Mouse (Mus musculus) limb, embryonic 12.5 days (tissue): ENCODE data around the gene Tcam1. TPM values are rescaled to one million over a fixed set of nuclear protein-coding genes. Genes with fewer than 3 reads are reported as not detected.

Source experiments
- ATAC-seq: fragments of 200-750 bp; cut with Nextera tagmentation; 2 replicates; pipeline ENCODE4 v1.8.0; 2017; ENCODE audit warnings: low read depth, moderate TSS enrichment; ENCODE audit not compliant: insufficient number of reproducible peaks, insufficient read depth, low FRiP score, low TSS enrichment
- H3K27ac ChIP-seq: fragments of 300-500 bp; sonication (generic); 2 replicates; pipeline ENCODE4 v1.5.1; 2016; ENCODE audit warnings: mild to moderate bottlenecking, moderate library complexity
- H3K27me3 ChIP-seq: fragments of 300-500 bp; sonication (generic); 2 replicates; pipeline ENCODE4 v1.6.1; 2016; ENCODE audit warnings: mild to moderate bottlenecking, moderate library complexity
- H3K36me3 ChIP-seq: fragments of 300-500 bp; sonication (generic); 2 replicates; pipeline ENCODE4 v1.6.1; 2016; ENCODE audit warnings: mild to moderate bottlenecking, moderate library complexity
- H3K4me1 ChIP-seq: fragments of 300-500 bp; sonication (generic); replicated peaks from 2 replicates; pipeline ENCODE4 v1.6.1; 2016
- H3K4me2 ChIP-seq: fragments of 300-500 bp; sonication (generic); 2 replicates; pipeline ENCODE4 v1.6.1; 2016; ENCODE audit warnings: mild to moderate bottlenecking, moderate library complexity
- H3K4me3 ChIP-seq: fragments of 300-500 bp; sonication (generic); replicated peaks from 2 replicates; pipeline ENCODE4 v1.5.1; 2016; ENCODE audit warnings: mild to moderate bottlenecking
- H3K9ac ChIP-seq: fragments of 300-500 bp; sonication (generic); replicated peaks from 2 replicates; pipeline ENCODE4 v1.6.1; 2016; ENCODE audit warnings: mild to moderate bottlenecking, moderate library complexity
- H3K9me3 ChIP-seq: fragments of 300-500 bp; sonication (generic); 2 replicates; pipeline ENCODE4 v1.6.1; 2016; ENCODE audit warnings: mild to moderate bottlenecking, moderate library complexity
- WGBS: fragments of 180-500 bp; shearing (Covaris S2); methylation state at CpG from one replicate; pipeline ENCODE4 v1.1.7; 2016; 5-methylcytosine and 5-hydroxymethylcytosine counted together
- polyA plus RNA-seq: library from polyadenylated mRNA; unstranded; fragments of >200 nt; fragmentation: Nextera tagmentation; extraction: Ambion mirVana; gene quantifications from 2 replicates; pipeline ENCODE4 v1.2.1, GENCODE M21; 2016

Tcam1 gene
- polyA plus RNA-seq, 1 experiment from 2014 or later, result 0.30 TPM

- Histone ChIP-seq H3K27me3 (peaks cover 6% of the 10 kb centered on the region; the same call in 1 of the 2 replicates), H3K9ac (no peak overlapping the region), H3K4me3 (peak overlapping the region; percentile 99; the same call in 1 of the 2 replicates), H3K4me1 (peaks cover 51% of the 10 kb centered on the region), H3K9me3 (no peaks in the 10 kb centered on the region), H3K36me3 (no peaks in the 10 kb centered on the region; the same call in 1 of the 2 replicates), H3K27ac (no peak overlapping the region), H3K4me2 (peak overlapping the region; percentile 71)
- no peak for ATAC-seq
- WGBS, result 95% methylated on average over 6 of the region's 6 CpGs
Measured at GRCm38 (mm10) chr11:106273811-106274210, 2.7 kb upstream of the Tcam1 start.

DNA sequence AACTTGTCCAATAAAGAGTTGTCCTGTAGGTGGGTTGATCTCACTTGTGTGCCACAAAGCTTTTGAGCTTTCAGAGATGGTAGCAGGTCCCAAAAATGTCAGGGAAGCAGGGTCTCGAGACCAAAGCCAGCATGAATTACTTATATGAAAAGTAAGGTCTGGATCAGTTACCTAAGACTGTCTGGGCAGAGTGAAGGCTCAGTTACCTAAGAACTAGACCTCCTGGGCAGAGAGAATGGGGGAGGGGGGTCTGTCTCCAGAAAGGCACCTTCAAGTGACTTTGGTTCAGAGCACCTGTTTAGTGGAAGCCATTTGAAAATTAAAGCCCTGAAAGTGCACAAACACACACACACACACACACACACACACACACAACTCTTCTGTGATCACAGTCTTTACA is 2.1 kb upstream of the Tcam1 start:
- Histone ChIP-seq H3K27me3 (peaks cover 6% of the 10 kb centered on the region; the same call in 1 of the 2 replicates), H3K4me1 (peaks cover 46% of the 10 kb centered on the region), H3K36me3 (no peaks in the 10 kb centered on the region; the same call in 1 of the 2 replicates), H3K27ac (peak overlapping the region; percentile 36), H3K9ac (no peak overlapping the region; the same call in 1 of the 2 replicates), H3K4me3 (no peak overlapping the region), H3K4me2 (no peak overlapping the region), H3K9me3 (no peaks in the 10 kb centered on the region)
- 83% methylated on average over 1 of the region's 1 CpGs for WGBS
- no peak for ATAC-seq

- no peak overlapping the region for H3K4me2 ChIP-seq
- peaks cover 6% of the 10 kb centered on the region; the same call in 1 of the 2 replicates for H3K27me3 ChIP-seq
- WGBS, result 51% methylated on average over 7 of the region's 7 CpGs
- H3K4me1 ChIP-seq, result peaks cover 42% of the 10 kb centered on the region
- H3K4me3 ChIP-seq, result no peak overlapping the region
- ATAC-seq, result no peak
- H3K9ac ChIP-seq, result no peak overlapping the region; the same call in 1 of the 2 replicates
- no peaks in the 10 kb centered on the region for H3K9me3 ChIP-seq
- no peaks in the 10 kb centered on the region; the same call in 1 of the 2 replicates for H3K36me3 ChIP-seq
- H3K27ac ChIP-seq, result peak overlapping the region; percentile 36; the same call in 1 of the 2 replicates
Measured at GRCm38 (mm10) chr11:106274971-106275411, 1.5 kb upstream of the Tcam1 start.

- Histone ChIP-seq H3K9ac (no peak overlapping the region), H3K4me2 (no peak overlapping the region), H3K27ac (no peak overlapping the region), H3K4me3 (no peak overlapping the region), H3K4me1 (no peaks in the 10 kb centered on the region), H3K36me3 (no peaks in the 10 kb centered on the region), H3K27me3 (peaks cover 3% of the 10 kb centered on the region; the same call in 1 of the 2 replicates), H3K9me3 (no peaks in the 10 kb centered on the region)
- WGBS, result 87% methylated on average over 6 of the region's 6 CpGs
- no peak for ATAC-seq
Measured at GRCm38 (mm10) chr11:106282452-106282851, 6.0 kb downstream of the Tcam1 start.

DNA sequence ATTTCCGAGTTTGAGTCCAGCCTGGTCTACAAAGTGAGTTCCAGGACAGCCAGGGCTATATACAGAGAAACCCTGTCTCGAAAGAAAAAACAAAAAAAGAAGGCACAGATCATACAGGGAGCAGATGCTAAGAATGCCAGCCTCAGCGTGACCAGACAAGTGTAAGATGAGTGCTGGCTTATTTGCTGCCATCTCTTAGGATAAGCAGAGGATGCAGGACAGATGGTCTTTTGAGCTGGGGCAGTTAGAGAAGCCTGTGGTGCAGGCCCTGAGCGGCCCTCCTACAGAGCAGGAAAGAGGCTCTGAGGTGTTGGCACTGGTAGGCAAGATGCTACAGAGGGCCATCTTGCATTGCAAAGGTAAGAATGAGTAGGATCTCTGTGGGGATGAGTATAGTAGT is 6.9 kb downstream of the Tcam1 start:
- Histone ChIP-seq H3K9ac (no peak overlapping the region), H3K36me3 (no peaks in the 10 kb centered on the region), H3K4me2 (no peak overlapping the region), H3K4me1 (no peaks in the 10 kb centered on the region), H3K27me3 (peaks cover 2% of the 10 kb centered on the region; the same call in 1 of the 2 replicates), H3K4me3 (no peak overlapping the region), H3K27ac (no peak overlapping the region), H3K9me3 (no peaks in the 10 kb centered on the region)
- WGBS, result 78% methylated on average over 4 of the region's 4 CpGs
- ATAC-seq, result no peak

GRCm38 (mm10) chr11:106284126-106284525 is 7.7 kb downstream of the Tcam1 start:
- Histone ChIP-seq H3K9me3 (no peaks in the 10 kb centered on the region), H3K4me2 (no peak overlapping the region), H3K9ac (no peak overlapping the region), H3K4me3 (no peak overlapping the region), H3K27me3 (no peaks in the 10 kb centered on the region), H3K4me1 (no peaks in the 10 kb centered on the region), H3K27ac (no peak overlapping the region), H3K36me3 (no peaks in the 10 kb centered on the region)
- ATAC-seq, result no peak
- WGBS, result 80% methylated on average over 8 of the region's 8 CpGs

DNA sequence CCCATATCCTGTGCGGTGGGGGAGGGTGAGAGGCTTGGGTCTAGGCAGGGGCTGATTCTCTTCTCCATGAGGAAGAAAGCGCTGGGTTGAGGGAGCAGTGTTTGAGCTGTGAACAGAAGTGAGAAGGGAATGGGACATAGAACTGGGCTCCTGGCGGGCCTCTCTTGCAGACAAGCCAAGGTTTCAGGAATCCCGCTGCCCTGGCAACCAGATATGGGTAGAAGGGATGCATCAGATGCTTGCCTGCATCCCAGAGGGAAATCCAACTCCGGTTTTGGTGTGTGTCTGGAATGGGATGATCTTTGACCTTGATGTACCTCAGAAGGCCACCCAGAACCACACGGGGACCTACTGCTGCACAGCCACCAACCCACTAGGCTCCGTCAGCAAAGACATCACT is 9.7 kb downstream of the Tcam1 start:
- no peaks in the 10 kb centered on the region for H3K27me3 ChIP-seq

DNA sequence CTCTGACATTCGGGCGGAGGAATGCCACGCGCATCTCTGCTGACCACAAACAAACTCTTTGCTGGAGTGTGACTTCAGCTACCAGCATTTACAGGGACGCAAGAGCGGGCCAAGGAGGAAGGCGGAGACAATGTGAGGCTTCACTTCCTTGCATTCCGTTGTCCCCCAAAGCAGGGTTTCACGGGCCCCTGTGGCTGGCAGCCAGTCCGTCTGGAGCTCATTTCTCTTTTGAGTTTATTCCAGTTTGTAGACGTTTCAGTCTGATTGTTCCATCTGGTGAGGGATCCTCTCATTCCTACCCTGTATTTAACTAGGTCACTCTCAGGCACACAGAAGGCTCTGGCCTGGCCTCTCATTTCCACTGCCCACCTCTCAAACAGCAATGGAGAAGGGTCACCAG is 10.5 kb downstream of the Tcam1 start:
- Histone ChIP-seq H3K27ac (no peak overlapping the region), H3K9me3 (no peaks in the 10 kb centered on the region), H3K9ac (no peak overlapping the region), H3K4me1 (no peaks in the 10 kb centered on the region), H3K27me3 (no peaks in the 10 kb centered on the region), H3K4me3 (no peak overlapping the region), H3K36me3 (no peaks in the 10 kb centered on the region), H3K4me2 (no peak overlapping the region)
- WGBS, result 67% methylated on average over 11 of the region's 11 CpGs
- no peak for ATAC-seq

More for the DNA sequence above, 9.7 kb downstream of the Tcam1 start:
- 89% methylated on average over 7 of the region's 7 CpGs for WGBS
- no peaks in the 10 kb centered on the region for H3K9me3 ChIP-seq
- no peak overlapping the region for H3K4me2 ChIP-seq
- H3K27ac ChIP-seq, result no peak overlapping the region
- H3K36me3 ChIP-seq, result no peaks in the 10 kb centered on the region
- no peak for ATAC-seq
- H3K9ac ChIP-seq, result no peak overlapping the region
- H3K4me1 ChIP-seq, result no peaks in the 10 kb centered on the region
- no peak overlapping the region for H3K4me3 ChIP-seq

- no peak for ATAC-seq
Measured at GRCm38 (mm10) chr11:106289369-106289768, 12.9 kb downstream of the Tcam1 start.

DNA sequence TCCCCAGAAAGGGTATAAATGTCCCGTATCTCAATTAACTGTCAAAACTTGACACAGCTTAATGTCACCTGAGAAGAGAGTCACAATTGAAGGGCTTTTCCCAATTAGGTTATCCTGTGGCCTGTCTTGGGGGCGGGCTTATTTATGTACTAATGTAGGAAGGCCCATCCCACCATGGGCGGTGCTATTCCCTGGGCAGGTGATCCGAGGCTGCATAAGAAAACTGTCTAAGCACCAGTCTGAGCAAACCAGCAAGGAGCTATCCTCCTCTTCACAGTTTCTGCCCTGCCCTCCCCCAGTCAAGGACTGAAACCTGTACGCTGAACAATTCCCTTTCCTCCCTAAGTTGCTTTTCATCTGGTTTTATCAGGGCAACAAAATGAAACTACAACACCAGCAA is 13.9 kb downstream of the Tcam1 start:
- Histone ChIP-seq H3K9me3 (no peaks in the 10 kb centered on the region), H3K4me2 (no peak overlapping the region), H3K9ac (no peak overlapping the region), H3K4me1 (no peaks in the 10 kb centered on the region), H3K27ac (no peak overlapping the region), H3K4me3 (no peak overlapping the region), H3K27me3 (no peaks in the 10 kb centered on the region), H3K36me3 (no peaks in the 10 kb centered on the region)
- no peak for ATAC-seq
- WGBS, result 83% methylated on average over 5 of the region's 5 CpGs

More at GRCm38 (mm10) chr11:106289369-106289768, 12.9 kb downstream of the Tcam1 start:
- 65% methylated on average over 8 of the region's 8 CpGs for WGBS
- Histone ChIP-seq H3K4me2 (no peak overlapping the region), H3K27me3 (no peaks in the 10 kb centered on the region), H3K27ac (no peak overlapping the region), H3K9me3 (no peaks in the 10 kb centered on the region), H3K4me1 (no peaks in the 10 kb centered on the region), H3K36me3 (no peaks in the 10 kb centered on the region), H3K9ac (no peak overlapping the region), H3K4me3 (no peak overlapping the region)

- H3K9ac ChIP-seq, result no peak overlapping the region
- H3K4me1 ChIP-seq, result no peaks in the 10 kb centered on the region
- no peak for ATAC-seq
- H3K27ac ChIP-seq, result no peak overlapping the region
- H3K27me3 ChIP-seq, result no peaks in the 10 kb centered on the region
- no peaks in the 10 kb centered on the region for H3K36me3 ChIP-seq
- 94% methylated on average over 2 of the region's 2 CpGs for WGBS
- H3K4me2 ChIP-seq, result no peak overlapping the region
- no peak overlapping the region for H3K4me3 ChIP-seq
- H3K9me3 ChIP-seq, result no peaks in the 10 kb centered on the region
Measured at GRCm38 (mm10) chr11:106291861-106292260, 15.4 kb downstream of the Tcam1 start.

GRCm38 (mm10) chr11:106301765-106302164 is 25.3 kb downstream of the Tcam1 start, which contains the start of gene Gh:
Gh (minus strand) TSS chr11:106301865.
- 81% methylated on average over 9 of the region's 9 CpGs for WGBS
- Histone ChIP-seq H3K4me1 (no peaks in the 10 kb centered on the region), H3K4me2 (no peak within 1 kb of the TSS), H3K27me3 (no peaks in the 10 kb centered on the region), H3K36me3 (no peaks in the 10 kb centered on the region), H3K27ac (no peak within 1 kb of the TSS), H3K9me3 (no peaks in the 10 kb centered on the region), H3K4me3 (no peak within 1 kb of the TSS), H3K9ac (no peak within 1 kb of the TSS)
- no peak for ATAC-seq
